Mouse (Mus musculus) C2C12 (cell line): ENCODE data around the gene Abca15.

Source experiments
- CTCF ChIP-seq: IDR thresholded peaks from one replicate; pipeline ENCODE4 v1.5.1; 2011; ENCODE audit not compliant: control insufficient read depth, insufficient read depth, insufficient read length
- FOSL1 ChIP-seq: IDR thresholded peaks from one replicate; pipeline ENCODE4 v1.8.0; 2011; ENCODE audit warnings: mild to moderate bottlenecking, low read length; ENCODE audit not compliant: poor library complexity, insufficient read depth, severe bottlenecking
- MAX ChIP-seq: IDR thresholded peaks from one replicate; pipeline ENCODE4 v1.6.1; 2011; ENCODE audit warnings: mild to moderate bottlenecking, control low read depth
- MYOD1 ChIP-seq: IDR thresholded peaks from one replicate; pipeline ENCODE4 v1.6.1; 2011; ENCODE audit warnings: low read depth; ENCODE audit not compliant: control insufficient read depth, insufficient read length
- MYOG ChIP-seq: IDR thresholded peaks from one replicate; pipeline ENCODE4 v1.6.1; 2011; ENCODE audit not compliant: control insufficient read depth, insufficient read length; ENCODE audit errors: extremely low read depth
- USF1 ChIP-seq: IDR thresholded peaks from one replicate; pipeline ENCODE4 v1.6.1; 2011; ENCODE audit warnings: low read depth, mild to moderate bottlenecking, control low read depth, moderate library complexity

- TF ChIP-seq CTCF (no peak), FOSL1 (no peak), USF1 (no peak), MYOD1 (no peak), MAX (no peak), MYOG (no peak)
These were observed 98.2 kb downstream of the Abca15 start for GRCm38 (mm10) chr7:120426625-120427024.
